Mouse (Mus musculus): ENCODE measurements at regions not wholly inside any gene's neighbourhood (a gene's known extent, or its start where the extent isn't known, plus 50 kb on each side); places are given as distances from the start of the nearest gene placed in this dataset.

DNA sequence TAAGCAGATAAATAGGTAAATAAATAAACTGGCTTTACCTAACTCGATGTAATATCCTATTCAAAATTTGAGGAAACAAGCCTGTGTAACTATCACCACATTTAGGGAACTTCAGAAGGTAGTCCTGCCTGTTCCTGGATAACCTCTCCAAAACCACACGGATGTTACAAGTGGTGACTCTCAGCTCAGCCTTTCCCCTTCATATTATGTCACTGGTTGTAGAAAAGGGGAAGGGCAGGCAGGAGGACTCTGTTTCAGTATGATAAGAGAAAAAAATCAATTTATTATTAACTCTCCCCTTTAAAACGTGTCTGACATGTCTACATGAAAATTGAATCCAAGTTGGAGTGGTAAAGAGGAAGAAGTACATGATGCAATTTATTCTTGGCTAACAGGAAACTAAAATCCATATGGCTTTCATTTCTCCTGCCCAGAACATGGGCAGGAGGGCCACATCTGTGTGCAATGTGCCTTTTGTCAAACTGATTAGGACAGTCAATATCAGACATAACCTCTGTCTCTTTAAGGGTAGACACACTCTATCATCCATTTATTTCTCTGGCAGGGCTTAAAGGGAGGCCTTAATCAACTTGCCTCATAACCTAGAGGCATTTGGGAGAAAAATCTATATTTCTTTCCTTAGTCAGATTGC, 353.9 kb upstream of the Slco3a1 start:
- peak; percentile 91 for ATAC-seq (ENCODE audit: poor library complexity, severe bottlenecking)

DNA sequence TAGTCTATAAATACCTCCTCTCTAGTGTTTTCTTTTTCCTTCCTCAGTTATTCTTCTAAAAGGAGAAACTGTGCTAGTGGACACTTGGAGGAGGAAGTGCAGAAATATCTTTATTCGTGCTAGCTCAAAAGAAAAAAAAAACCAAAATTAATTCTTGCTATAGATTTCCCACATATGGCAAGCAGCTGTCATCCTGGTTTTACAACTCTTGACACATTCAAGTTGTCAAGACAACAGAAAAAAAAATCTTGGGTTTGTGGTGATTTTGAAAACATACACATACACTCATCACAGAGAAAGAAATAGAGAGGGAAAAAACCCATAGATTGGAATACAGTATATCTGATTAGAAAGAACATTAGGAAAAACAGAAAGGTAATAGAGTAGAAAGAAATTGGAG, 352.8 kb upstream of the Slco3a1 start:
- no peak for ATAC-seq (ENCODE audit: poor library complexity, severe bottlenecking)

GRCm38 (mm10) chr7:74877466-74877865, 322.9 kb upstream of the Slco3a1 start:
- no peak for ATAC-seq (ENCODE audit: poor library complexity, severe bottlenecking)

- ATAC-seq (ENCODE audit: poor library complexity, severe bottlenecking) = no peak
Observed at GRCm38 (mm10) chr7:74876667-74877066, 322.1 kb upstream of the Slco3a1 start.

DNA sequence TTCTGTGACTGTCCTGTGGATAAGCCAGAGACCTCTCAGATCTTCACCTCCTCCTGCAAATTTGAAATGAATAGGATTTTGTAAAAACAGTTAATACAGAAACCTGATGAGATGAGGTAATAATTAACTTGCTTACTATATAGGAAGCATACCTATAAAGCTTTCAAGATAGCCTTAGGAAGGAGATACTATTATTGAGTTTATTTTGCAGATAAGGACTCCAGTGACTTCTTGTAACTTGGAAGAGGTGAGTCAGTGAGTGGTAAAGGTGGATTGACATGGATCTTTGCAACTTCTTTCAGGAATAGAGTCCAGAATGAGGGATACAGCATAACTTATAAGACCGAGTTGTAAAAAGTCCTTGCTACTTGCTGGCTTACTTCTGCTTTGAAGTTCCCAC, 315.7 kb upstream of the Slco3a1 start:
- ATAC-seq (ENCODE audit: poor library complexity, severe bottlenecking) = no peak

- ATAC-seq (ENCODE audit: poor library complexity, severe bottlenecking) = no peak
Observed at GRCm38 (mm10) chr7:74862727-74863126, 308.1 kb upstream of the Slco3a1 start.

- ATAC-seq (ENCODE audit: poor library complexity, severe bottlenecking) = no peak
Observed at GRCm38 (mm10) chr7:74844306-74844929, 289.8 kb upstream of the Slco3a1 start.

GRCm38 (mm10) chr7:74823286-74823685, 268.7 kb upstream of the Slco3a1 start:
- ATAC-seq (ENCODE audit: poor library complexity, severe bottlenecking) = no peak

GRCm38 (mm10) chr7:74793241-74793640, 238.7 kb upstream of the Slco3a1 start:
- ATAC-seq (ENCODE audit: poor library complexity, severe bottlenecking) = no peak

DNA sequence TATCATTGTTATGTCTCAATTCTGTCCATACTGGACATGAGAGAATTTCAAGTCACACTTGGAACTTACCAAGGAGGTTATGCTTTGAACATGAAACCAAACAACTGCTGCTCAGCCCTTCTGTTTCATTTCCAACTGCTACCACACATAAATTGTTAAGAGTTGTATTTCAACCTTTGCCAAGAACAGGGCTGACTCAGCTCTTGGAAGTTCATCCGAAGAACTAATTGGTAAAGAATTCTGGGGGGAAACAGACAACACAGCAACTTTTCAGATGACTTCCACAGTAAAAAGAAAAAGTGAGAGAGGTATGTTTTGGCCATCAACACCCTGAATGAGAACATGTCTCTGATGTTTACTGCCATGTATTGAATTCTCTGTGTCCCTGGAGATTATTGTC, 234.1 kb upstream of the Slco3a1 start:
- no peak for ATAC-seq (ENCODE audit: poor library complexity, severe bottlenecking)

- no peak for ATAC-seq (ENCODE audit: poor library complexity, severe bottlenecking)
Observed at GRCm38 (mm10) chr7:74771435-74772406, 217.1 kb upstream of the Slco3a1 start.

DNA sequence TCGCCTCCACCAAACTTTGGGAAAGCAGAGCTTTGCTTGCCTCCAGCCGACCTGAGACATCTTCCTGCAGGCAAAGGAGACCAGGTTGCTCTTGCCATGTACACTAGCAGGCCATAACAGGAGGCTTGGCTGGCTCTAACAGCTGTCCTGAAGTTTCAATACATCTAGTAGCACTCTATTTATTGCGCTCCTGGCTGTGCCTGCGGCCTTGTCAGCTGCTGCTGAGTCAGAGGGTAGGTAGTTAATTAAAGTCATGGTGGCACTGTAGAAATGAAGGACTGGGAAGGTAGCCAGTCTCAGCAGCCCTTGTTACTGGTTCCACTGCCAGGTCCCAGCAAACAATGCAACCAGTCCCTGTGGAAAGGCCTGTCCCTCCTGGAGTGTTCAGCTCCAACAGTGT, 212.0 kb upstream of the Slco3a1 start:
- ATAC-seq (ENCODE audit: poor library complexity, severe bottlenecking) = no peak

- no peak for ATAC-seq (ENCODE audit: poor library complexity, severe bottlenecking)
Observed at GRCm38 (mm10) chr7:74757469-74757868, 202.9 kb upstream of the Slco3a1 start.

DNA sequence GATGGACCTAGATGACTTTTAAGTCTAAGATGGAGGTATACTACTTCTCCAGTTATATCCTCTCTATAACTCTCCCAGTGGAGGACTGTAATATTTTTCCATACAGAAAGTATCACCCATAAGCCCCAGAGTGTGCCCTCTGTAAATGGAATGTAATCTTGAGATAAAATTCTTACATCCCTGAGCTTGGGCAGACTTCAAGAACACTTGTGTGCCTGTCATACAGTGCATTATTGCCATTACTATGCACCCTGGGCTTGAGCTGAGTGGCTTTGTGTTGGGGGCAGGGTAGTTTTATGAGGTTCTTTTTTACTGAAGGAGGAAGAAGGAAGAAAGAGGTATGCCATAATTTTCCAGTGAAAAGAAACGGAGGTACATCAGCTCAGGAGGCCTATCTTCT, 193.1 kb upstream of the Slco3a1 start:
- no peak for ATAC-seq (ENCODE audit: poor library complexity, severe bottlenecking)

DNA sequence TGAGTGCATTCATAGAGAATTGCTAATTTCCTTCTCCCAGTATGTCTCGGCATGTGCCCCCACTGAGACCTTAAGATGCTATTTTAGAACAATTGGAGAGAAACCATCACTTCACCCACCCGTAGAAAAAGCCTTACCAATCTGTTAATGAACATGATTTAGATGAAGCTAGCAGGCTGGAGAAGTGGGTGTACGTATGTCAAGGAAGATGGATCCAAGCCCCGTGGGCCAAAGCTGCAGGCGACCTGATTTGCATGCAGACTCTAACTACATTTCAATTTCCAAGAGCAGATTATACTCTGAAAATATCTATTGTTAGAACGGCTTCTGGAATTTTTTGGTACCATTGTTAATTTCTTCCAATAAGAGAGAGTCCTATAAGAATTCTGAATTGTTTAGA, 180.4 kb upstream of the Slco3a1 start:
- ATAC-seq (ENCODE audit: poor library complexity, severe bottlenecking) = no peak

DNA sequence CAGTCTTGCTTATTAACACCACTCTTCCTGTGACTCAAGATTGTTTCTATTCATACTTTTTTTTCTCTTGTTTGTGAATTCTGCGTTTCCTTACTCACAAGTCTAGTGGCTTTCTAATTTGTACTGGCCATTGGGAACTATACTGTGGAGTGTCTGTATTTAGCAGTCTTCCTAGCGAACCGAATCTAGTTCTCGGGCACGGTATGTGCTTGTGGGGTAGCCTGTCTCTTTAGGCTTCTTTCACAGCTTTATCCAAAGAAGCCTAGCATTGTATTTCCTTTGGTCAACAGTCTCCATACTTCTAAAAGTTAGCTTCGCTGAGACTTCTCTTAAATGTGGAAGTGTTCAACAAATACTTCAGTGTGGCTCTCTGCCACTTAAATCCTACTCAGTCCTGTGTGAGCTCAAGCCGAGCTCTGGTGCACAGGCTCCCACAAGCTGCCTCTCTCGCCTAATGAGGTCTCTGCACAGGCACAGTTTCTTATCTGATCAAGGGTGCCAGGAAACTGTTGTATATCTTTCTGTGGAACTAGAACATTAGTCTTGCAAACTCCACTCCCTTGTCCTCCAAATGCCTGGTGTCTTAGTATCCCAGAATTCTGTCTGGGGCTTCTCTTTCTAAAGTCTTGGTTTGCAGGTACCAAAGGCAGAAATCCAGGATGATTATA, 171.9 kb upstream of the Slco3a1 start:
- ATAC-seq (ENCODE audit: poor library complexity, severe bottlenecking) = no peak

DNA sequence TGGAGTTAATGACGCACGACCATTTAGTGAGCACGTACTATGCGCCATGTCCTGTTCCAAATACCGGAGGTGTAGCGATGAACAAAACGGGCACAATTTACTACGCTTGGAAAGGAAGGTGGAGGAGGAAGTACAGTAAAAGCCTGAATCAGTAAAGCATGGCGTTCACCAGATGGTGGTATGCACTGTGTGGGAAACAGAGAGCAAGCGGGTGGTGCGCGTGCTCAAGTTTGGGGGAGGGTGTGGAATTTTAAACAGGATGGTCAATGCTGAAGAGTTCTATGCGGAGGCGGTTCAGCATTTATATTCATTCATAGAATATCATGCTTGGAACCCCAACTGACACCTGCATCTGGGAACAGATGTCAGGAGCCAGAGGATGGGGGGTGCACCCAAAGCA, 164.7 kb upstream of the Slco3a1 start:
- no peak for ATAC-seq (ENCODE audit: poor library complexity, severe bottlenecking)

- ATAC-seq (ENCODE audit: poor library complexity, severe bottlenecking) = no peak
Observed at GRCm38 (mm10) chr7:74709993-74710581, 155.5 kb upstream of the Slco3a1 start.

DNA sequence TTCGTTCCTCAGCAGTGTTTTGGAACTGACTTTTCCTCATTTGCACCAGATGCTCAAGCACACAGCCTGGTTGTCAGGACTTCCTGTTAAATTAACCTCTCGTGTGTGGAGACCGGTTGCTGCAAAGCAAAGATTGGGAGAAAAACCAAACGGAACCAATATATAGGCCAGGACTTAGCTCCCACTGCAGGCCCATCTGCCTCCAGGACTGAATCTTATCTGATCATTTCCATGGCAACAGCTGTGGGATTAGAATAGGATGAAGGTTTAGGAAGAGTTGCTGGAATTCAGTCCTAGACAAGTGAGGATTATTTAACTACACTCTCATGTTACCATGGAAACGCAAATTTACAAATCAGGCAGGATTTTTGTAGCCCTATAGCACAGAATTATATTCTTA, 154.4 kb upstream of the Slco3a1 start:
- ATAC-seq (ENCODE audit: poor library complexity, severe bottlenecking) = no peak

DNA sequence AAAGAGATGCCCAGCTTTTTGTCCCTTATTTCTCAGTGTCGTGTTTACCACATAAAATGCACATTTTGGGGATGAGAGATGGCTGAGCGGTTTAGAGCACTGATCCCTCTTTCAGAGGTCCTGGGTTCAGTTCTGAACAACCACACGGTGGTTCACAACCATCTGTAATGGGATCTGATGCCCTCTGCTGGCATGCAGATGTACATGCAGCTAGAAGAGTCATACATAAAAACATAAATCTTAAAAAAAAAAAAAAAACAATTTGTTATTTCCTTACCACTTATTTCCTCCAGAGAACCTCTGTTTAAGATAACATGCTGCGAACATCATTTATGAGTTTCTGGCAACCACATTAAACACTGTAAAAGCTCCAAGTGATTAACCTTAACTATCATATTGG, 149.0 kb upstream of the Slco3a1 start:
- ATAC-seq (ENCODE audit: poor library complexity, severe bottlenecking) = no peak

DNA sequence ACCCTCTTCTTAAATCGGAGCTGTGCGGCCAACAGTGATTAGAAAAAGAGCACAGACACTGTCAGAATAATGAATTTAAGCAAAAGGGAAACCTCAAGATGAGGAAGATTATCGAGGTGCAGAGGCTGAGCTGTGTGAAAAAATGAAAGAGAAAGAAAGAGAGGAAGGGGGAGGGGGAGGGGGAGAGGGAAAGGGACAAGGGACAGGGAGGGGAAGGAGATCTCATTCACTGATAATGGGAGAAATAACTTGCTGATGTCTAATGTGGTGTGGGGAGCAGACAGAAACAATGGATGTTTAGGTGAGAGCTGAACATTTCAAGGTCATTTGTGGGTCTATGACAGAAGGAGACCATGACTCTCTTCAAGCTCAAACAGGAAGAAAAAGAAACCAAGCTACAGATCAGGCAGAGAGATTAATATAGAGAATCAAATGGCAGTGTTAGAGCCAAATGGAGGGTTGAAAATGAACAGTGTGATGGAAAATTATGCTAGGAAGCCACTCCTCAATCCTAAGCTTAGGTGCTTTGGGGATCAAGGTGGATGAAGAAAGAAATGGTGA, 143.3 kb upstream of the Slco3a1 start:
- no peak for ATAC-seq (ENCODE audit: poor library complexity, severe bottlenecking)

Data from megakaryocyte, adult 5-6 weeks (primary cell).